Mouse (Mus musculus) spleen, postnatal 0 days (tissue): ENCODE measurements around the gene Zc3h12d. TPM values are rescaled to one million over a fixed set of nuclear protein-coding genes. Genes with fewer than 3 reads are reported as not detected.

Experiments
- polyA plus RNA-seq: library from polyadenylated mRNA; unstranded; fragments of >200 nt; fragmentation: Nextera tagmentation; extraction: Ambion mirVana; gene quantifications from 2 replicates; pipeline ENCODE4 v1.2.1, GENCODE M21; 2015

Zc3h12d gene
- polyA plus RNA-seq, result 0.82 and 1.1 TPM in 2 replicates

GRCm38 (mm10) chr10:7832171-7832676 is at the start of gene Zc3h12d:
Zc3h12d (plus strand) TSS chr10:7832470.

GRCm38 (mm10) chr10:7792751-7793385 is 39.4 kb upstream of the Zc3h12d start, which contains the start of the genes Ginm1 and Ppil4:
Ginm1 (minus strand) TSS chr10:7792824.
Ppil4 (plus strand) TSS chr10:7792891.

Other genes with a start within 250 kb of the Zc3h12d start
- 0.58 and 0.84 TPM in 2 replicates for gene Lrp11, start 242.7 kb upstream of the Zc3h12d start, polyA plus RNA-seq
- gene Nup43, start 165.0 kb upstream of the Zc3h12d start, polyA plus RNA-seq, result 28.9 and 29.8 TPM in 2 replicates
- 126 and 129 TPM in 2 replicates for gene Pcmt1, start 151.3 kb upstream of the Zc3h12d start, polyA plus RNA-seq
- gene Lats1, start 151.3 kb upstream of the Zc3h12d start, polyA plus RNA-seq, result 3.1 and 3.7 TPM in 2 replicates
- 36.3 and 37.3 TPM in 2 replicates for gene Katna1, start 106.5 kb upstream of the Zc3h12d start, polyA plus RNA-seq
- gene Ginm1, start 39.6 kb upstream of the Zc3h12d start, polyA plus RNA-seq, result 56.3 and 60.2 TPM in 2 replicates
- 32.9 and 33.1 TPM in 2 replicates for gene Ppil4, start 39.6 kb upstream of the Zc3h12d start, polyA plus RNA-seq
- gene Tab2, start 123.8 kb downstream of the Zc3h12d start, polyA plus RNA-seq, result 18.6 and 19.5 TPM in 2 replicates